Mouse (Mus musculus) WW6 (cell line): ENCODE data around the gene Wnt6.

Experiments used
- DNase-seq: peaks from one replicate; pipeline ENCODE4 v3.0.0-alpha.2; 2013; ENCODE audit warnings: low read depth, low spot score

Wnt6 gene

DNA sequence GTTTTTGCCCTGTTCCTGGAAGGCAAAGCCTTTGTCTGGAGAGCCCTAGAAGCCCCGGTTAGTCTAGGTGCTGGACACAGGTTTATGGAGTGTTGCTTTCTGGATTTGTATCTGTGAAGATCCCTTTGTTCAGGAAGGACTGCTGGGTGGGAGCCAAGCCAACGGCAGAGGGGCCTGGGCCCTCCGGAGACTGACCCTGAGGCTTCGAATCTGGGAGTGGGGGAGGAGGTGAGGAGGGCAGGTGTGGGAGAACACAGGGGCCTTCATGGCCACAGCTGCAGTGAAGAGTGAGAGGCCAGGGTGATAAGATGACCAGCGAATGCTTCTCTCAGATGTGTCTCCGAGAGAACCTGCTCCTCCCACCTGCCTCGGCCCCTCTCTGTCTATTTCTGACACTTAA, 2.4 kb downstream of the Wnt6 start:
- DNase-seq: no peak

DNA sequence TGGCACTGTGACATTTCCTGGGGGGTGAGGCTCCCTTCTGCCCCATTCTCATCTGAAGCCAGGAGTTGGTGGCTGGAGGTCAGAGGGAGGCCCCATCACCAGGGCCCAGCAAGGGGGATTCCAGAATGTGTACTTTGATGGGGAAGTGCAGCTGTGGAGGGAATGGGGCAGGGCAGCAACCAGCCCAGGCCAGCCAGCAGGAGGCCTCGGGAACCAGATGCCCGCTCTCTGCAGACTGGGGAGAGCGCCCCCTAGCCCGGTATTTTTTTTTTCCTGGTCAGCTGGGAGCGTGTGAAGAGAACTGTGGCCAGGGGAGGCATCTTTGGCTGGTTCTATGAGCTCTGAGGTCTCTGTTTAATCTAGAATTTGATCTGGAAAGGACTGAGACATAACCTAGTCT, 4.1 kb downstream of the Wnt6 start:
- no peak for DNase-seq

DNA sequence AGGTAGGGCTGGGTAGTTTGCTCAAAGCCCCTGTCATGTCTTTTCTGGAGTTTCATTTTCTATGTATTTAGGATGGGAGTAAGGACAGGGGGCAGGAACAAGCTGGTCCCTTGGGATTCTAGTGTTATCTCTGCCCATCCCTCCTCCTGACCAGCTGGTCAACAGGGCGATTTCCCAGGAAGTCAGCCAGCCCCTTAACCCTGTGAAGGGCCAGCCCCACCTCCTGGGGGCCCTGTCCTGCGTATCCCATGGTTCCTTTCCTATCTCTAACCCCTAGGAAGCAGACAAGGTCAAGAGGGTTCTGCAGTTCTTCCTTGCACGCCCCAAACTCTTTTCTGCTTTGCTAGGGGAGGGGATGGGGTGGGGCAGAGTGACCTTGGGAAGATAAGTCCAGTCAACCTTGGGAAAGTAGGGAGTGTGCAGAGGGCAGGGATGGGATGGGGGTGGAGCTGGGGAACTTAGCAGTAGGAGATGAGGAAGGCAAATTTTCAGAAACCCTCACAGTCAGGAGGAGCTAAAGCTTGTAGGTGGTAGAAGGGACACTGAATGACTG, 7.3 kb downstream of the Wnt6 start:
- no peak for DNase-seq

DNA sequence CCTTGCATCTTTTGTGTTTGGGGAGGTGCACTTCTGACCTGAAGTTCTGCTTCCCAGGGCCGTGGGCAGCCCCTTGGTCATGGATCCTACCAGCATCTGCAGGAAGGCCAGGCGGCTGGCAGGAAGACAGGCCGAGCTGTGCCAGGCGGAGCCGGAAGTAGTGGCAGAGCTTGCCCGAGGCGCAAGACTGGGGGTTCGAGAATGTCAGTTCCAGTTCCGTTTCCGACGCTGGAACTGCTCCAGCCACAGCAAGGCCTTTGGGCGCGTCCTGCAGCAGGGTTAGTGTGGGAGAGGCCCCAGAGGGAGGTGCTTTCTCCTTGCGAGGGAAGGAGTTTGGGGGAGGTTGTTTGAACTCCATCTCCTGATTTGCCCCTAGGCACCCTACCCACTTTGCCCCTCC, 10.4 kb downstream of the Wnt6 start:
- DNase-seq: no peak

DNA sequence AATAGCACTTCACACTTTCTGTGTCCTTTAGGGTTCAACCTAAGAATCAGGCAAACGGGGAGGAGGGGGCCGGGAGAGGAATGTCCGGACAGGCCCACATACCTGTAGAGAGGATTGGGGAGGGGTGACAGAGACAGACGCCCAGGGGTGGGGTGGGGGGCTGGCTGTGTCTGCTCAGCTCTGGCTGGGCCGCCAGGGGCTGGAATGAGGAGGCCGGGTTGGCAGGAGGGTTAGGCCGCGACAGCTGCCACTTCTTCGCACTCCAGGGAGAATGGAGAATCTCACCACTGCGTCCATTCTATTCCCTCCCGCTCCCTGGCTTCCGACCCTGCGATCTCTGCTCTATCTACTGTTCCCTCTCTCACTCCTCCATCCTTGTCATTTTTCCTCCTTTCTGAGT, 11.9 kb downstream of the Wnt6 start:
- no peak for DNase-seq

DNA sequence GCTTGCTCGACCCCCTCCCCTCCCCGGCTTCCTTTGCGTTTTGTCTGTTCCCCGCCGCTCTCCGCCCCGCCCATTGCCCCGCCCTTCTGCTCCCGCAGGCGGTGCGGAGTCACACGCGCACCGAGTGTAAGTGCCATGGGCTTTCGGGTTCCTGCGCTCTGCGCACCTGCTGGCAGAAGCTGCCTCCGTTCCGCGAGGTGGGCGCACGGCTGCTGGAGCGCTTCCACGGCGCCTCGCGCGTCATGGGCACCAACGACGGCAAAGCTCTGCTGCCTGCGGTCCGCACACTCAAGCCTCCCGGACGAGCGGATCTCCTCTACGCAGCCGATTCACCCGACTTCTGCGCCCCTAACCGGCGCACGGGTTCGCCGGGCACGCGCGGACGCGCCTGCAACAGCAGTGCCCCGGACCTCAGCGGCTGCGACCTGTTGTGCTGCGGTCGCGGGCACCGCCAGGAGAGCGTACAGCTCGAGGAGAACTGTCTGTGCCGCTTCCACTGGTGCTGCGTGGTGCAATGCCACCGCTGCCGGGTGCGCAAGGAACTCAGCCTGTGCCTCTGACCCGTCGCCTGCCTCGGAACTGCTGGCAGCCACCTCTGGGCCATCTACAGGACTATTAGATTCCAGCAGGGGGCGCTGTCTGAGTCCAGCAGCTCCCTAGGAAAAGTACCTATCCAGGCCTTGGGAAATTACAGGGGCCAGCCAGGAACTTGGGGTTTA, 12.5 kb downstream of the Wnt6 start:
- DNase-seq: peak; percentile 78

DNA sequence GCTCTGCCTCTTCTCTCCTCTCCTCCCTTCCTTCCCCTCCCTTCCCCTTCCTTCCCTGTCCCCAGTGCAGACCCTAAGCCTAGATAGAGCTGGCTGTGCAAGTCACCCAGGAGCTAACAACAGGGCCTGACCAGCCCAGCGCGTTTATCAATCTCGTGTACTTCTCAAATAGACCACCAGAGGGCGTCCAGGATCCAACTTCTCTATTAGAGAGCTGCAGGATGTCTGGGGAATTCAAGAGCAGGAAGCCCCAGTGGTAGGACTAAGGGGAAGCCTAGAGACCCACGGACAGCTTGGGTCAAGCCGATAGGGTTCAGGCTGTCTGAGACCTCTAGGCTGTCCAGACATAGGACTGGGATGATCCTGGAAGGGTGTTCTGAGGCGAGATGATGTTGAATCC, 16.2 kb downstream of the Wnt6 start:
- no peak for DNase-seq

DNA sequence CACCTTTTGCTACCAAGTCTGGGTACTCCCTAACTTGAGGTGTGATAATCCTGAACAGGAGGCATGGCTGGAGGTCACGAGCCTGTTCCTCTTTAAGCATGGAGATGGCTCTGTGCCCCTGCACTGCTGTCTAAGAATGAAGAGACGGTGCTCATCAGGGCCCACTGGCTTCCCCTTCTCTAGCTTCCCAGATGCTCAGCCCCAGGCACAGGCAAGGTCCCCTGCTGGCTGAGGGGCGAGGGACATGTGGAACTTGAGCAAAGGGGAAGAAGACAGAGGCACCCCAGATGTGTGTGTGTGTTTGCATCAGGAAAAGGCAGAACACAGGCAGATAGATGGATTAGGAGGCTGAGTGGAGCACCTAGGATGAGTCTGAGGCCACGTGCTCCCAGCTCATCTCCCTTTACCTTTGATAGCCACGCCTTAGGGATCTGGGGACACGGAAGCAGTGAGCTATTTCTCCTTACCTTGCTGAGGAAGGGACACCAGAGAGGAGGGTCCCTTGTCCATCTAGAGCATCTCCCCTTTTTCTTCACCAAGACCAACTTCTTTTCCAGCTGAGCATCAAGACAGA, 17.0 kb downstream of the Wnt6 start:
- DNase-seq: no peak

DNA sequence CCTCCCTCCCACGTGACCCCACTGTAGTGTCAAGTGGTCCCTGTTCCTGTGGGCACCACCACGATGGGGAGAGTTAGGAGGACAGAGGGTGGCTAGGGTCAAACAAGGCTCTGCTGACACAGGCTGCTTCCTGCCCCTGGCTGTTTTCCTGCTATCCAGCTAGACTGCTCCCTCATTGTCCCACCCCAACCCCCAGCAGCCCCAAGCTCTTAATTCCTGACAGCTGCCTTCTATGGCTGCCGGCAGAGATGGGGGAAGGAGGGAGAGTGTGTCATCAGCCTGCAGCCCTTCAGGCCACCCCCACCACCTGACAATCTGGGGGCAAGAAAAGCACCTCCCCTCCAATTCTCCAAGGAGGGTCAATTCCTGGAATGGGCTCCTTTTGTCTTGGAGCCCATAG, 18.4 kb downstream of the Wnt6 start:
- DNase-seq: no peak

DNA sequence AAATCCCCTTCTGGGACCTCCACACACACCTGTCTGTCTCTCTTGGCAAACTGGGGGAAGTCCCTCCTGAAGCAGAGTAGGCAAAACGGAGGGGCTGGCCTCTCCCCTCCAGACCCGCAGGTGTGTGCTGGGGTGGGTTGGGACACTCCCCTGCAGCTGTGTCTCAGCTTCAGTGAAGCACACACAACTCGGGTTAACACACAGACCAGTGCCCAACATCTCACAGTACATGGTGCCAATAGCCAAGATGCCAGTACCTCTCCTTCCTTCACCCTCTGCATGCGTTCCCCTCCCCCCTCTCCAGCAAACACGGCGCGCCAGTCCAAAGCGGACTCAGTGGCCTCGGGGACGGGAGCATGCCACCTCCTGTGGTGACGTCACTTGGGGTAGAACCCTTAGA, 19.6 kb downstream of the Wnt6 start, which contains the start of gene Wnt10a:
TSS of gene Wnt10a (plus strand) at position 268 of the 400 bp plus-strand sequence.
- DNase-seq: no peak

DNA sequence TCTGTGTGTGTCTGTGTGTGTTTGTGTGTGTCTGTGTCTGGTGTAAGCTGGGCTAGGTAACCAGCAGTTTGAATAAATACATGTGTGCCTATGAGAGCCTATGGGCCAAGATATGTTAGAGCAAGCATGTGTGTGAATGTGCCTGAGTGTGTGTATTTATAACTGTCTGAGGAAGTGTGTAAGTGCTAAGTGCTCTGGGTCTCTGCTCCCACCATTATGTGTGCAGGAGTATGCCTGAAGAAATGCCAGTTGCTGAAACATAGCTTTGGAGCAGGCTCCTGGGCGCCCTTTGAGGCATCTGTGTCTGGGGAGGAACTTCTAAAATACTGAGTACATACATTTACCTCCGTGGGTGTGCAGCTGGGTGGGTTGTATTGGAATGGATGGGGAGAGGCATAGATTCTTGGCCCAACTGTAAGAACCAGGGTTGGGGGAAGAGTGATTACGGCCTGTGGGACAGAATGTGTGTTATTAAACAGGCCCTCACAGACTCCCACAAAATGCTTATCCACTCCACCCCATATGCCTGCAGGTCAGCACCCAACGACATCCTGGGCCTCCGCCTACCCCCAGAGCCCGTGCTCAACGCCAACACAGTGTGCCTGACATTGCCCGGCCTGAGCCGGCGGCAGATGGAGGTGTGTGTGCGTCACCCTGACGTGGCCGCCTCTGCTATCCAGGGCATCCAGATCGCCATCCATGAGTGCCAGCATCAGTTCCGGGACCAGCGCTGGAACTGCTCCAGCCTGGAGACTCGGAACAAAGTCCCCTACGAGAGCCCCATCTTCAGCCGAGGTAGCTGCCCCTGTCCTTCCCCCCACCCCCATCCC, 21.4 kb downstream of the Wnt6 start:
- DNase-seq: no peak

DNA sequence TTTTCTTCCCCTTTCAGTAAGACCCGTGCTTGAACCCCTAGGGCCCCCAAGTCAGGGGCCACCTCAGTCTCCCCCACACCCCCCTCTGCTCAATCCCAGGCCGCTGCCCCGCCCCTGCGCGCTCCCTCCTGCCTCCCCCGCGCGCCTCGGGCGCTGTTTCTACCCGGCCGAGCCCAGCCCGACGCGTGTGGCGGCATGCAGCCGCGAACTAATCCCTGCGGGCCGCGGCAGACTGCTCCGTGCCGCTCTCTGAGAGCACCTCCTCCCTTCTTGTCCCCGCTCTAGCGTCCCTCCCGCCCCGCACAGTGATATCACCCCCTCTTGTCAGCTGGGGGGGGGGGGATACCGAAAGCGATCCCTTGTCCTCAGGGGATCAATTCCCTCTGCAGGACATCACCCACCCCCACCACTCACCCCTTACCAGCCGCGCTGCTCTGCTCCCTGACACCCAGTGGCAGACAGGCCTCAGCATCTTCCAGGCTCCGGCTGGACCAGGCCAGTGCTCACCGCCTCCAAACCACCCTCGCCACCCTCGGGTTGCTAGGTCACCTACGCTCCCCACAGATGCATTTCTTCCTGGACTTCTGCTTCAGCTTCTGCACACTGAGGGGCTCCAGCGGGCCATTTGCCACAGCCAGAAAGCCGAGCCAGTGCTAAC, 22.9 kb downstream of the Wnt6 start:
- no peak for DNase-seq

DNA sequence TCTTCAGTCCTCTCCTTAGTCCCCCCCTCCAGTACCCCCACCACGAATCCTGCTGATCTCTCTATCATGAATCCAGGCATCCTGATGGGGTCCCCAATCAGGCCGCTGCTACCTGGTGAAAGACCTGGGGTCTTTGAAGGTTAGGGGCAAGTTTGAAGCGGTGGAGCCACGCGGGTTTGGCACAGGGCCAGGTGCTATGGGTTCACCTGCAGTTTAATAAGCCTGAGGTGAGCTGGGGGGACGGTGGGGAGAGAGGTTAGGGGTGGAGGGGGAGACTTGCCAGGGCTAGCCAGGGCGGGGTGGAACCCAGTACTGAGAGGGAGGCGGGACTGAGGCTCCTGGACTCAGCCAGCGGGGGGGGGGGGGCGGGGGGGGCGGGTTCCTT, 23.4 kb downstream of the Wnt6 start:
- no peak for DNase-seq

DNA sequence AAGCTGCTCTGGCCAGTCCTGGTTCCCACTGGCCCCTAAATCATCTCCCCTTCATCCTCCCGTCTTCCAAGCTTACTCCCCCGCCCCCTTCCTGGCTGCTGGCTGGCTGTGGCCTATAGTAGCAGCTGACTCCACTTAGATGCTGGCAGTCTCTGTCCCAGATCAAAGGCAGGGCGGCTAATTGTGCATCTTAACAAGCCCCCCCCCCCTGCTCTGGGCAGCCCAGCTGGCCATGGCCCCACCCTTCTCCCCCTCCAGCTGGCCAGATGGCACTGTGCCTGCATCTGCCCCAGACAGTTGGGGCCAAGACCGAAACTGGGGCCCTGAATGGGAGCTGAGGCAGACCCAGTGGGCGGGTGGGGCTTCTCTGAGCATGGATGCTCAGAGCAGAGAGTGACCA, 25.8 kb downstream of the Wnt6 start:
- DNase-seq: no peak

DNA sequence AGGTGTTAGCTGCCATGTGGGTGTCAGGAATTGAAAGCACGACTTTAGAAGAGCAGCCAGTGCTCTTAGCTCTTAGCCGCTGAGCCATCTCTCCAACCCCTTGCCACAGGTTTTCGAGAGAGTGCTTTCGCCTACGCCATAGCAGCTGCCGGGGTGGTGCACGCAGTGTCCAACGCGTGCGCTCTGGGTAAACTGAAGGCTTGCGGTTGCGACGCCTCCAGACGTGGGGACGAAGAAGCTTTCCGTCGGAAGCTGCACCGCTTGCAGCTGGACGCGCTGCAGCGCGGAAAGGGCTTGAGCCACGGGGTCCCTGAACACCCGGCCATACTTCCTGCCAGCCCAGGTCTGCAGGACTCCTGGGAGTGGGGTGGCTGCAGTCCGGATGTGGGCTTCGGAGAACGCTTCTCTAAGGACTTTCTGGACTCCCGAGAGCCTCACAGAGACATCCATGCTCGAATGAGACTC, 28.8 kb downstream of the Wnt6 start:
- DNase-seq: no peak

DNA sequence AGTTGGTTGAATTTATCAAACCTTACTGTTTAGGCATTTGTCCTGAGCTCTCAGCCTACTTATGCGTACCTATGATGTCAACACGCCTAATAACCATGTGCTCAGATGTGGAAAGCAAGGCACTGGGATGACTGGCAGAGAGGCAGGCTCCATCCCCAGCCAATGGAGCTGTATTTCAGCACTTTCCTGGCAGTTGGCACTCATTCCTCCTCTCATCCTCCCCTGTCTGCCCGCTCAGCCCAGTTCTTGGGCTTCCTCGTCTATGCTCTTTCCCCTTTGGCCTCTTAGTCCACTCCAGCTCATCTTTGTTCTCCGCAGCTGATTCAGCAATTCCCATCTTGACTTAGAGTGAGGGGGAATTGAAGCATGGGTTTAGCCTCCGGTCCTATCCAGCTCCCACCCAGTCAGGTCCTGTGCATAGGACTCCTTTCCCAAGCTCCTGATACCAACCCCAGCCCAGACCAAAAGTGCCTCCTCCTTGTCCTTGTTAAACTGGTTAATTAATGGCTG, 30.0 kb downstream of the Wnt6 start:
- DNase-seq: no peak

DNA sequence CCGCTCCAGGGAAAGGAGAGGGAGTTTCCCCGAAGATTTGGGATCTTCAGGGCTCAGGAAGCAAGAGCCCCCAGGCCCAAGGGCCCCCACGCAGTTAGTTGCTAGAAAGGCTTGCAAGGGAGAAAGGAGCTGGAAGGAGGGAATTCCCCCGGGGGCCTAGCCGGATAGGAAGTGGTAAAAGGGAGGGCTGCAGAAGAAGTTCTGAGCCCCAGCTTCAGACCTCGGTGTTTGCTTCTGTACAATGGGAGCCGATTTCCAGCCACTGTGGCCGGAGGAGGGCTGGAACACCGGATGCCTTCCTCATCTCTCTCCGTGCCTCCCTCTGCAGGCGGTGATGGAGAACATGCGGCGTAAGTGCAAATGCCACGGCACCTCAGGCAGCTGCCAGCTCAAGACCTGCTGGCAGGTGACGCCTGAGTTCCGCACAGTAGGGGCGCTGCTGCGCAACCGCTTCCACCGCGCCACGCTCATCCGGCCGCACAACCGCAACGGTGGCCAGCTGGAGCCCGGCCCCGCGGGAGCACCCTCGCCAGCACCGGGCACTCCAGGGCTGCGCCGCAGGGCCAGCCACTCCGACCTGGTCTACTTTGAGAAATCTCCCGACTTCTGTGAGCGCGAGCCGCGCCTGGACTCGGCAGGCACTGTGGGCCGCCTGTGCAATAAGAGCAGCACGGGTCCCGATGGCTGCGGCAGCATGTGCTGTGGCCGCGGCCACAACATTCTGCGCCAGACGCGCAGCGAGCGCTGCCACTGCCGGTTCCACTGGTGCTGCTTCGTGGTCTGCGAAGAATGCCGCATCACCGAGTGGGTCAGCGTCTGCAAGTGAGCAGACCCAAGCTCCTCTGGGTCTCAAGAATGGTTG, 31.3 kb downstream of the Wnt6 start:
- DNase-seq: peak; percentile 83

DNA sequence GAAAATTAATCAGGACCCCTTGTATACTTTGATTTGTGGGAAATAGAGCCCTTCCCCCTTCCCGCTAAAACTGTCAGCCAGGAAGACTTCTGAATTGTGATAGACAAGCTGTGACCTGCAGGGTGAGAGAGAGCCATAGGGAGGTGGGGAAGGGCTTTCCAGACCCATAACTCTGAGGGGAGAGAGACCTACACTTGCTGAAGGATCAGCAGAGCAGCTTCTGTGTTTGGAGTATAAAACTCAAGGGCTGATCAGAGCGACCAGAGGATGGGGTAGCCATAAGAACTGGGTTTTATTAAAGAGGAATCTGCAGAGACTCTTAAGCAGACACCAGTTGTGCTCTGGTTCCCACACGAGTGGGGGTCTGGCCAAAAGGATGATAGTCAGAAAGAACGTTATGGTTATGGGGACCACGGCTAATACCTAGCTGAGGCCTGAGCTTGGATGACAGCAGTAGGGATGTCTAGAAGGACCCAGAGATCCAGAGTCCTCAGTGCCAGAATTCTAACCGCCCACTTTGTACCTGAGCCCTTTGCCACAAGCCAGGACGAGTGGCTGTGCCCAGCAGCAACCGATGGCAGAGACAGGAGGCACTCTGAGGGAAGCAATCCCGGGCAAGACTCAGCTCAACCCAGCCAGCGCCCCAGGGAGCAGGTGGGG, 32.6 kb downstream of the Wnt6 start:
- DNase-seq: no peak

DNA sequence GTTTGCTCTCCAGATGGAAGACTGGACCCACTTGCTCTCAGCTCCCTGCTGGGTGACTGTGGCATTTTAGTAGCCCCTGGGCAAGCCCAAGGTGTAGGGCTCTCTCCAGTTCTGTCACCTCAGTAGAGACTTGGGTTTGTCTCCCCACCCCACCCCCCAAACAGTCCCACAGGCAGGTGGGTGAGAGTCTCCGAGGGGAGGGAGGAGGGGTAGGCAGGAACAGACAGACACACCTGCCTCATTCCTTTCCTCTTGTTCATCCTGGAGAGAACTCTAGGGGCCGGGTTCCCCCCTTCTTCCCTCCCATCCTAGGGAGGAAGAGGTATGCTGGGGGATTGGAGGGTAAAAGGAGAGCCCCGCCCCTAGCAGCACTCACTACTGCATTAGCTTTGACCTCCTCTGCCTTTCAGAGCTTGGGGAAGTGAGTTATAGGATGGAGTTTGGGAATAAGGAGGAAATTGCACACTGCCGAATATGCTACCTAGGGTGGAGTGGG, 33.7 kb downstream of the Wnt6 start:
- no peak for DNase-seq

DNA sequence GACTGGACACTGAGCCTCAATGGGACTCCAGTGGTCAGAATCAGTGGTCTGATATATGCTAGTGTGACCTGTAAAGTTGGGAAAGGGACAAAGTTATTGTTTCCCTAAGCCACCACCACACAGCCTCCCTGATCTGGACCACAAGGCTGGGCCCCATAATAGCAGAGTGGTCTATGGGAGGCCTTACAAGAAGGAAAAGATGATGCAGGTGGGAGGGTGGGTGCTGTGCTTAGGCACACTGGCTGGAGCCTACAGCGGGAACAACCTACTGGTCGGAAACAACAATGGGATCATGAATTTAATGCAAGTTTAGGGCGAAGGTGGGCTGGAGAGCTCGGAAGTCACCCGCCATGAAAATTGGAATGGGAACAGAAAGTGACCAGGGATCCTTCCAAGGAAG, 34.2 kb downstream of the Wnt6 start:
- no peak for DNase-seq
